32 mouse cellular contexts compared by ENCODE assay signal in the genomic region with DNA sequence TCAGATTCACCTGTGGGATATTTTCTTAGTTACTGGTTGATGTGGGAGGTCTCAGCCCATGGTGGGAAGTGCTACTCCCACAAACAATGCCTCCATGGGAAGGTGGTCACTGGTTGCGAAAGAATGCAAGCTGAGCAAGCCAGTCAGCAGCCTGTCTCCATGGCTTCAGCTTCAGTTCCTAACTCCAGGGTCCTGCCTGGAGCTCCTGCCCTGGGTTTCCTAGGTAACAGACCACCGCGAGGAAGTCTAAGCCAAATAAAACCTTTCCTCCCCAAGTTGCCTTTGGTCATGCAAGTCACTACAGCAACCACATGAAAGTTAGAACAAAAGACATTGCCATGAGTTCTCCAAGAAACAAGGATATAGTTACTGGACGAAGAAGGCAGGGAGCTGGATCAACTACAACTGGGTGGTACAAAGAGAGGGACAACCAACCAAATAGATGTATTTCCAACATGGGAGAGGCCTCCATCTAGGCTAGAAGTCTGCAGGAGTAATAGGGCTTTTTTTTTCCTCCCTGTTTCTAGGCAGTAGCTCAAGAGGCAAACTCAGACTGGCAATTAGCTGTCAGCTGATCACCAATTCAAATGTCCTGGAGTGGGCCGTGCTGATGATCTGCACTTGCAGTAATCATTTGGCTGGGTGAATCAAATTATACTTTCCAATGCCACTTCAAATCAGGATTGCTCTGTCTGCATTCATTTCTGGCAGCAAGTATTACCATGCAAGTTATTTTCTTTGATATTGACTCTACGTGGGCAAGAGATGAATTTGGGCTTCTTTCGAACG.
DNase-seq lines count a peak whose midpoint lies in the region; ATAC-seq and TF ChIP-seq lines count a peak whose summit lies in the region.
"Had no signal": no experiment of that assay in that cellular context is flagged by ENCODE, and none has a peak within 500 bp of the region (broad histone marks: within the 10 kb centered on the region; RNA-seq: fewer than 3 reads in every experiment).

No protein-coding gene starts in this region.

- peak; percentile 7 for DNase-seq in embryonic facial prominence, embryonic 14.5 days (ENCODE audit: low spot score)
- no peak for DNase-seq in embryonic facial prominence, embryonic 10.5 days (ENCODE audit: low spot score)
- DNase-seq in hindbrain, postnatal 0 days (ENCODE audit: low spot score): peak; percentile 5
- DNase-seq in heart, adult 18-20 months: no peak
- DNase-seq: adrenal gland, adult 8-10 months; cerebellum, adult 11 months; cerebellum, adult 9-11 months; embryo, embryonic 11 days; gastrocnemius, adult 2 months; gastrocnemius, postnatal 36 days; heart, postnatal 14 days; kidney, adult 2 months; kidney, postnatal 10 days; left cerebral cortex, postnatal 4 days; liver, postnatal 0 days; lung, postnatal 36 days; right cerebral cortex, postnatal 4 days had no signal

- no peak overlapping the region for H3K4me2 ChIP-seq in embryonic facial prominence, embryonic 14.5 days (ENCODE audit: low read depth, low read length)
- no peak overlapping the region for H3K4me2 ChIP-seq in hindbrain, postnatal 0 days (ENCODE audit: low read depth, low read length)
- no peak overlapping the region for H3K4me2 ChIP-seq in hindbrain, embryonic 13.5 days
- no peak overlapping the region for H3K4me2 ChIP-seq in midbrain, embryonic 16.5 days (ENCODE audit: low read length)
- H3K4me2 ChIP-seq in midbrain, embryonic 15.5 days: no peak overlapping the region
- H3K4me2 ChIP-seq: embryonic facial prominence, embryonic 13.5 days; heart, embryonic 13.5 days; intestine, embryonic 15.5 days; liver, embryonic 12.5 days; midbrain, embryonic 12.5 days; neural tube, embryonic 13.5 days had no signal

- no peaks in the 10 kb centered on the region for H3K4me1 ChIP-seq in embryonic facial prominence, embryonic 14.5 days (ENCODE audit: control insufficient read depth, insufficient read depth, low read length)
- no peaks in the 10 kb centered on the region for H3K4me1 ChIP-seq in embryonic facial prominence, embryonic 10.5 days
- no peaks in the 10 kb centered on the region for H3K4me1 ChIP-seq in hindbrain, postnatal 0 days (ENCODE audit: insufficient read depth, low read length)
- H3K4me1 ChIP-seq in hindbrain, embryonic 13.5 days (replicated peaks): no peaks in the 10 kb centered on the region
- no peaks in the 10 kb centered on the region for H3K4me1 ChIP-seq in midbrain, embryonic 16.5 days (ENCODE audit: control insufficient read depth, insufficient read depth, low read length)
- no peaks in the 10 kb centered on the region for H3K4me1 ChIP-seq in midbrain, embryonic 15.5 days
- H3K4me1 ChIP-seq: heart, embryonic 13.5 days; hindbrain, embryonic 10.5 days; intestine, embryonic 15.5 days; liver, embryonic 12.5 days; midbrain, embryonic 12.5 days; neural tube, embryonic 13.5 days had no signal

- H3K27me3 ChIP-seq in embryonic facial prominence, embryonic 14.5 days (replicated peaks; ENCODE audit: control insufficient read depth, insufficient read depth, low read length): no peaks in the 10 kb centered on the region
- no peaks in the 10 kb centered on the region for H3K27me3 ChIP-seq in embryonic facial prominence, embryonic 10.5 days (replicated peaks; ENCODE audit: low read depth, poor library complexity, severe bottlenecking)
- H3K27me3 ChIP-seq in hindbrain, postnatal 0 days (ENCODE audit: insufficient read depth, low read length): no peaks in the 10 kb centered on the region
- no peaks in the 10 kb centered on the region for H3K27me3 ChIP-seq in hindbrain, embryonic 13.5 days
- H3K27me3 ChIP-seq in midbrain, embryonic 16.5 days (ENCODE audit: control insufficient read depth, insufficient read depth, low read depth, low read length): no peaks in the 10 kb centered on the region
- no peaks in the 10 kb centered on the region for H3K27me3 ChIP-seq in midbrain, embryonic 15.5 days (replicated peaks)
- H3K27me3 ChIP-seq: CH12.LX; embryonic facial prominence, embryonic 13.5 days; heart, embryonic 13.5 days; intestine, embryonic 15.5 days; liver, embryonic 12.5 days; midbrain, embryonic 12.5 days; neural tube, embryonic 13.5 days had no signal

- no peak for TF ChIP-seq CTCF in hindbrain, postnatal 0 days (IDR thresholded peaks at IDR 0.05; ENCODE audit: low read depth)

- WGBS in embryonic facial prominence, embryonic 14.5 days: 75% methylated on average over 8 of the region's 8 CpGs
- 83% methylated on average over 8 of the region's 8 CpGs for WGBS in embryonic facial prominence, embryonic 10.5 days
- 53% methylated on average over 8 of the region's 8 CpGs for WGBS in hindbrain, postnatal 0 days
- WGBS in hindbrain, embryonic 13.5 days: 68% methylated on average over 8 of the region's 8 CpGs
- WGBS in midbrain, embryonic 16.5 days: 56% methylated on average over 8 of the region's 8 CpGs
- 56% methylated on average over 8 of the region's 8 CpGs for WGBS in midbrain, embryonic 15.5 days

- no peak for ATAC-seq in embryonic facial prominence, embryonic 14.5 days (ENCODE audit: low read depth)
- peak; percentile 45 for ATAC-seq in hindbrain, postnatal 0 days
- ATAC-seq in hindbrain, embryonic 13.5 days (ENCODE audit: low FRiP score): no peak
- ATAC-seq in midbrain, embryonic 16.5 days: peak; percentile 62; the same call in 1 of the 2 replicates
- no peak; the same call in 1 of the 2 replicates for ATAC-seq in midbrain, embryonic 15.5 days (replicated peaks)
- no peak for ATAC-seq in monocyte, adult 5-6 weeks (replicated peaks; ENCODE audit: insufficient number of reproducible peaks, low FRiP score, low TSS enrichment, poor library complexity, severe bottlenecking)
- ATAC-seq: hindbrain, embryonic 16.5 days; intestine, embryonic 15.5 days; liver, embryonic 12.5 days; liver, postnatal 0 days had no signal

- H3K9ac ChIP-seq in embryonic facial prominence, embryonic 14.5 days (ENCODE audit: low read depth, low read length): no peak overlapping the region
- H3K9ac ChIP-seq in hindbrain, postnatal 0 days (replicated peaks; ENCODE audit: low read length): no peak overlapping the region
- no peak overlapping the region for H3K9ac ChIP-seq in hindbrain, embryonic 13.5 days
- no peak overlapping the region for H3K9ac ChIP-seq in midbrain, embryonic 16.5 days (ENCODE audit: low read depth, low read length)
- H3K9ac ChIP-seq in midbrain, embryonic 15.5 days: no peak overlapping the region
- H3K9ac ChIP-seq: embryonic facial prominence, embryonic 13.5 days; heart, embryonic 13.5 days; intestine, embryonic 15.5 days; liver, embryonic 12.5 days; liver, postnatal 0 days; midbrain, embryonic 12.5 days; neural tube, embryonic 13.5 days had no signal

- H3K36me3 ChIP-seq in embryonic facial prominence, embryonic 14.5 days (ENCODE audit: control insufficient read depth, insufficient read depth, low read length): no peaks in the 10 kb centered on the region
- no peaks in the 10 kb centered on the region for H3K36me3 ChIP-seq in embryonic facial prominence, embryonic 10.5 days (replicated peaks)
- H3K36me3 ChIP-seq in hindbrain, postnatal 0 days (ENCODE audit: insufficient read depth, low read length): no peaks in the 10 kb centered on the region
- no peaks in the 10 kb centered on the region for H3K36me3 ChIP-seq in hindbrain, embryonic 13.5 days
- no peaks in the 10 kb centered on the region for H3K36me3 ChIP-seq in midbrain, embryonic 16.5 days (ENCODE audit: control insufficient read depth, insufficient read depth, low read length)
- H3K36me3 ChIP-seq in midbrain, embryonic 15.5 days (replicated peaks): no peaks in the 10 kb centered on the region
- H3K36me3 ChIP-seq: embryonic facial prominence, embryonic 13.5 days; heart, embryonic 13.5 days; hindbrain, embryonic 10.5 days; intestine, embryonic 15.5 days; liver, embryonic 12.5 days; midbrain, embryonic 12.5 days; neural tube, embryonic 13.5 days had no signal

- H3K27ac ChIP-seq in embryonic facial prominence, embryonic 14.5 days (replicated peaks; ENCODE audit: low read depth, low read length): no peak overlapping the region
- no peak overlapping the region for H3K27ac ChIP-seq in embryonic facial prominence, embryonic 10.5 days (replicated peaks)
- H3K27ac ChIP-seq in hindbrain, postnatal 0 days: no peak overlapping the region
- H3K27ac ChIP-seq in hindbrain, embryonic 13.5 days: no peak overlapping the region
- no peak overlapping the region for H3K27ac ChIP-seq in midbrain, embryonic 16.5 days (ENCODE audit: low read length)
- H3K27ac ChIP-seq in midbrain, embryonic 15.5 days: no peak overlapping the region
- H3K27ac ChIP-seq: embryonic facial prominence, embryonic 13.5 days; gastrocnemius, adult 2 months; heart, embryonic 13.5 days; hindbrain, embryonic 10.5 days; intestine, embryonic 15.5 days; liver, embryonic 12.5 days; midbrain, embryonic 12.5 days; neural tube, embryonic 13.5 days; stomach, postnatal 0 days had no signal

- 0 out of 2 replicates have a peak, but pooled peaks cover 3% of the 10 kb centered on the region for H3K9me3 ChIP-seq in embryonic facial prominence, embryonic 14.5 days (ENCODE audit: control insufficient read depth, low read length)
- no peaks in the 10 kb centered on the region for H3K9me3 ChIP-seq in embryonic facial prominence, embryonic 10.5 days
- no peaks in the 10 kb centered on the region for H3K9me3 ChIP-seq in hindbrain, postnatal 0 days (ENCODE audit: low read length)
- H3K9me3 ChIP-seq in hindbrain, embryonic 13.5 days: peaks cover 7% of the 10 kb centered on the region; the same call in 1 of the 2 replicates
- no peaks in the 10 kb centered on the region; the same call in 1 of the 2 replicates for H3K9me3 ChIP-seq in midbrain, embryonic 16.5 days (replicated peaks; ENCODE audit: control insufficient read depth, low read length, poor library complexity, severe bottlenecking)
- no peaks in the 10 kb centered on the region for H3K9me3 ChIP-seq in midbrain, embryonic 15.5 days
- H3K9me3 ChIP-seq: embryonic facial prominence, embryonic 13.5 days; hindbrain, embryonic 10.5 days; intestine, embryonic 15.5 days; midbrain, embryonic 12.5 days had no signal

- no peak overlapping the region for H3K4me3 ChIP-seq in embryonic facial prominence, embryonic 14.5 days (ENCODE audit: low read depth, low read length)
- no peak overlapping the region for H3K4me3 ChIP-seq in embryonic facial prominence, embryonic 10.5 days
- no peak overlapping the region for H3K4me3 ChIP-seq in hindbrain, postnatal 0 days (ENCODE audit: low read length)
- H3K4me3 ChIP-seq in hindbrain, embryonic 13.5 days: no peak overlapping the region
- H3K4me3 ChIP-seq in midbrain, embryonic 16.5 days (ENCODE audit: low read depth, low read length): no peak overlapping the region
- no peak overlapping the region for H3K4me3 ChIP-seq in midbrain, embryonic 15.5 days
- H3K4me3 ChIP-seq: embryonic facial prominence, embryonic 13.5 days; erythroblast, embryonic 14.5 days; gastrocnemius, adult 2 months; heart, embryonic 13.5 days; hindbrain, embryonic 10.5 days; intestine, embryonic 15.5 days; liver, embryonic 12.5 days; midbrain, embryonic 12.5 days; neural tube, embryonic 13.5 days had no signal

Comparison
In these comparisons a context has a peak if more than half of its experiments do, and no peak if none do; other contexts are left out.
1. ATAC-seq: peak in hindbrain, postnatal 0 days (single experiment) and midbrain, embryonic 16.5 days (single experiment); none in embryonic facial prominence, embryonic 14.5 days (single experiment), hindbrain, embryonic 13.5 days (single experiment), midbrain, embryonic 15.5 days (single experiment) and monocyte, adult 5-6 weeks (single experiment).
2. DNase-seq: peak in embryonic facial prominence, embryonic 14.5 days (single experiment) and hindbrain, postnatal 0 days (single experiment); none in embryonic facial prominence, embryonic 10.5 days (single experiment) and heart, adult 18-20 months (0 of 2).